Mouse (Mus musculus) testis, adult 2 months (tissue): ENCODE data around the gene Dpagt1.
"Not testable (repeated sequence)": the region's sequence is repeated elsewhere in the genome, so short reads cannot be mapped to it uniquely, and the experiment has no call there.

Experiments
- CTCF ChIP-seq: fragments of 200-500 bp; IDR thresholded peaks from 2 replicates; pipeline ENCODE4 v1.5.1; 2012; ENCODE audit warnings: low read depth, mild to moderate bottlenecking, inconsistent platforms, low read length, moderate library complexity; ENCODE audit not compliant: control insufficient read depth, insufficient read depth, insufficient replicate concordance
- POLR2A ChIP-seq: fragments of 200-500 bp; IDR thresholded peaks from 2 replicates; pipeline ENCODE4 v1.6.1; 2012; ENCODE audit warnings: low read depth, mild to moderate bottlenecking, inconsistent platforms, low read length, moderate library complexity; ENCODE audit not compliant: control insufficient read depth

- not testable (repeated sequence) for TF ChIP-seq CTCF, POLR2A
These were observed 51.5 kb downstream of the Dpagt1 start for GRCm38 (mm10) chr9:44377335-44377734.
